Mouse (Mus musculus) heart, postnatal 14 days (tissue): ENCODE data around the gene Prss16. TPM values are rescaled to one million over a fixed set of nuclear protein-coding genes. Genes with fewer than 3 reads are reported as not detected.
A peak's percentile ranks its signal among the peaks of the same experiment; 100 is the strongest.

ENCODE experiments used
- DNase-seq, 2 experiments: peaks; one replicate each; pipeline ENCODE4 v3.0.0; 2021 to 2022
- intact Hi-C: fragments of 180-260 bp; cut with DNase I; formaldehyde crosslinking; loops from one replicate; pipeline ENCODE4 v1.15.1; 2025
- total RNA-seq, 2 experiments: library from RNA; stranded (reverse); gene quantifications; 2 replicates each; pipeline ENCODE4 v1.2.3; 2021

The Prss16 gene
- total RNA-seq, 2 experiments from 2014 or later = 11.6 TPM; not detected in 1

DNA sequence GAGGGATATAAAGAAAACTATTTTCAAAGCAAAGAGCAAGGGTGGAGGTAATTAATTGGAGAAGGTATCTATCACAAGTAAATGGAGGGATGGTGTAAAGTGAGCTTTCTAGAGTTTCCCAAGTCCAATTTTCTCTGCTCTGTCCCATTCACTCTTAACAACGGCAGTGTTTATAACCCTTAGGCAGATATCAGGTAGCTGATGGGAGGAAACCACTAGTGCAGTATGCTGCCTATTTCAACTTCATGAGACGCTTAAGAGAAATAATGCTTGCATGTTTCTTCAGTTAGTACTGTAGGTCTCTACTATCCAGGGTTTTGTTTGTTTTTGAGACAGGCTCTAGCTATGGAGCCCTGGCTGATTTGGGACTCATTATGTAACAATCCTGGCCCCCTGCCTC is 27.9 kb upstream of the Prss16 start:
- intact Hi-C loops = loop anchor here (5.0 kb wide), 1 partner anchor 1535 kb away; the partner anchor contains the start of genes Hist1h2ad, Hist1h2ae, Hist1h2bf and Hist1h2bg
- DNase-seq = no peak

DNA sequence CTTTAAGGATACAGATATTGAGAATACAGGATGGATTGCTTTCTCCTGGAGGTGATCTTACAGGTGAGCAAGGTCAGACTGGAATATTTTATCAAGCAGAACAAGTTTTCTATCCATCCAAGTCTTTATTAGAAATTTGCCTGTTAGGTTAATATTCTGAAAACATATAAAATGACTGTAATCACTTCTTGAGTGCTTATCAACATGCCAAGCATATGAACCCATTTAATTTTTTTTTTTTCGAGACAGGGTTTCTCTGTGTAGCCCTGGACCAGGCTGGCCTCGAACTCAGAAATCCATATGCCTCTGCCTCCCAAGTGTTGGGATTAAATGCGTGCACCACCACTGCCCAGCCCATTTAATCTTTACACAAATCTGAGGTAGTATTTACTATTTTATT is 27.4 kb upstream of the Prss16 start:
- intact Hi-C loops = loop anchor here (5.0 kb wide), 1 partner anchor 1535 kb away; the partner anchor contains the start of genes Hist1h2ad, Hist1h2ae, Hist1h2bf and Hist1h2bg
- DNase-seq = no peak

DNA sequence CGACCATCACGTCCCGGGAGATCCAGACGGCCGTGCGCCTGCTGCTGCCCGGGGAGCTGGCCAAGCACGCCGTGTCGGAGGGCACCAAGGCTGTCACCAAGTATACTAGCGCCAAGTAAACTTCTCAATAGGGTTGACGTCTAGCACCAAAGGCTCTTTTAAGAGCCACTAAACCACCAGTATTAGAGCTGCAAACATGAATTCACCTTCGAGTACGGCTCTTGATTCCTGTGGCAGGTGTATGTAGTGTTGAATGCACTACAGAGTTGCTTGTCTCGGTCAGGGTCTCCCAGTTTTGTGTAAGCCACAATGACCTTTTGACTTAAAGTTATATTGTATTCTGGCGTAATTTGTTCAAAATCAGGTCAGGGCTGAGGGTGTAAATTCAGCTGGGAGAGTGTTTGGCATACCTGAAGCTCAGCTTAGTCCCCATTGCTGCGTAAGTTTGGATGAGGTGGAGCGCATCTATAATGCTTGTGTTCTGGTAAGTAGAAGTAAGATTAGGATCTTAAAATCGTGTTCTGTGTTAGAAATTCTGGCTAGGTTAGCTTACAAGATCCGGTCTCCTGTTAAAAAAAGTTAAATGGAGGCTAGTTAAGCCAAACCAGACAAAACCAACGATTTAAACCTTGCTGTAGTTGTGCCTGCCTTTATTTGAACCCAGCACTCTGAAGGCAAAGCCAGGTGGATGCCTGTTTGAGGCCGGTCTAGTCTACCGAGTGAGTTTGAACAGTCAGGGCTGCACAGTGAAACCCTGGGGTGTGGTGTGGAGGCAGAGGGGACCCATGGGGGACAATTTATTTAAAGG is 26.8 kb upstream of the Prss16 start:
- DNase-seq = no peak
- intact Hi-C loops = loop anchor here (5.0 kb wide), 1 partner anchor 1536 kb away; the partner anchor contains the start of genes Hist1h2ad, Hist1h2ae, Hist1h2bf and Hist1h2bg

DNA sequence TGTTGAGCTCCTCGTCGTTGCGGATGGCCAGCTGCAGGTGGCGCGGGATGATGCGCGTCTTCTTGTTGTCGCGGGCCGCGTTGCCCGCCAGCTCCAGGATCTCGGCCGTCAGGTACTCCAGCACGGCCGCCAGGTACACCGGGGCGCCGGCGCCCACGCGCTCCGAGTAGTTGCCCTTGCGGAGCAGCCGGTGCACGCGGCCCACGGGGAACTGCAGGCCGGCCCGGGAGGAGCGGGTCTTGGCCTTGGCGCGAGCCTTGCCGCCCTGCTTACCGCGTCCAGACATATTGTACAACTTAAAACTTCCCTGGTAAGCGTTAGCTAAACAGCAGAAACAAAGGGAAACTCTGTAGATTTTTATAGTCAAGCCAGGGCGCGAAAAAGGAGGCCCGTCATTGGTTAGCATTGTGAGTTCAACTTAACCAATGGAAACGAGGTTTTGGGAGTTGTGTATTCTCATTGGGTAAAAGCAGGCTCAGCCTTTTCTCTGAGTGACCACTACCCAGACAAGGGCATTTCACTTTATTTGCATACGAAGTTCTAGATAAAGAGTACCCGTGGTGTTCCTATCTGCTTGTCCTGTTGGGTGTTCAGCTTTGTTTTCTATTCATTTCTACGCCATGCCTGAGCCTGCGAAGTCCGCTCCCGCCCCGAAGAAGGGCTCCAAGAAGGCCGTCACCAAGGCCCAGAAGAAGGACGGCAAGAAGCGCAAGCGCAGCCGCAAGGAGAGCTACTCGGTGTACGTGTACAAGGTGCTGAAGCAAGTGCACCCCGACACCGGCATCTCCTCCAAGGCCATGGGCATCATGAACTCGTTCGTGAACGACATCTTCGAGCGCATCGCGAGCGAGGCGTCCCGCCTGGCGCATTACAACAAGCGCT is 26.0 kb upstream of the Prss16 start, which contains the start of the genes Hist1h2ah and Hist1h2bk:
Hist1h2ah (minus strand) TSS at position 302 of the 882 bp plus-strand sequence.
Hist1h2bk (plus strand) TSS at position 604 of the 882 bp plus-strand sequence.
- peak; percentile 67 to 81 for DNase-seq
- intact Hi-C loops = loop anchor here (5.0 kb wide), 1 partner anchor 1537 kb away; the partner anchor contains the start of genes Hist1h2ad, Hist1h2ae, Hist1h2bf and Hist1h2bg

- intact Hi-C loops = loop anchor here (5.0 kb wide), 1 partner anchor 1538 kb away; the partner anchor contains the start of genes Hist1h2ad, Hist1h2ae, Hist1h2bf and Hist1h2bg
Observed at GRCm38 (mm10) chr13:22034443-22035266, 25.1 kb upstream of the Prss16 start.

DNA sequence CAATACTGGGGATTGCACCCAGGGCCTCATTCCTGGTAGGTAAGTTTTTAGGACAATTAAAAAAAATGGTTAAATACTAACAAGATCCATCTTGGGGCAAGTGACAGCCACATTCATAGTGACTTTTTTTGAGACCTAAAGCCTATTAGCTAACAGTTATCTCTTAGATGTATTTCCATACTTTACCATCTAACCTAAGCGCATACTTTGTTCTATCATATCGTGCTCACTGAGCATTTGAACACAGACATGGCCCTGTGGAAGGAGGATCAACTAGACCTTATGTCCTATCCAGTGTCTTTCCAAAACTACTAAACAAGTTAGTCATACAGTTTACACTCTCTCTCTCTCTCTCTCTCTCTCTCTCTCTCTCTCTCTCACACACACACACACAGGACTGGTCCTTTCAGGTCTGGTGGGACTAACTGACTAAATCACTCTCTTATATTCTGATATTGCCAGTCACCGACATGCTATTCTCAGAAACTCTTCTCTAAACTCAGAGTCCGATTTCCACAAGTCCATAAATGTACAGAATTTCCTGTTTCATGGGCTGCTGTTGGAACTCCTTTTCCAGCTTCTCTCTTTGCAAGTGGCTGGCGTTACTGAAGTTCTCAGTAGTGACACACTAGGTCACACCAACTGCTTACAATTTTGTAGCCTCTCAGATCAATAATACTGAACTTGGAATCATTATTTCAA is 24.4 kb upstream of the Prss16 start:
- intact Hi-C loops = no loop called here
- DNase-seq = no peak

More at GRCm38 (mm10) chr13:22034443-22035266, 25.1 kb upstream of the Prss16 start:
- DNase-seq = no peak

DNA sequence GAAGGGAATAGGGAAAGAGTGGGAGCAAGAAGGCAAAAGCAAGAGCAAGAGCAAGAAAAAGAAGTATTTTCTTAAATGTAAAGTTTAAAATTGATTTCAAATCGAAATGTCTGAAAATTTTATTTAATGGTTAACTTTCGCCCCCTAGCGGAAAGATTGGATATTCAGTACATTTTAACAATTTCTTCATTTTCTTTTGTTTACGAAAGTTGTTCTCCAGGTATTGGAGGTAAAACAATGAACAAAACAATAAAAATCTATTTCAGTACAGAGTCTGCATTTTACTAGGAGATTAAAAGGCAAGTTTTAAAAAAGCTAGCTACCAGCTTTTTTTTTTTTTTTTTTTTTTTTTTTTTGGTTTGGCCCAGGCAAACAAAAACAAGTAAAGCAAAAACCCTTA is 21.0 kb upstream of the Prss16 start:
- intact Hi-C loops = no loop called here
- DNase-seq = no peak

DNA sequence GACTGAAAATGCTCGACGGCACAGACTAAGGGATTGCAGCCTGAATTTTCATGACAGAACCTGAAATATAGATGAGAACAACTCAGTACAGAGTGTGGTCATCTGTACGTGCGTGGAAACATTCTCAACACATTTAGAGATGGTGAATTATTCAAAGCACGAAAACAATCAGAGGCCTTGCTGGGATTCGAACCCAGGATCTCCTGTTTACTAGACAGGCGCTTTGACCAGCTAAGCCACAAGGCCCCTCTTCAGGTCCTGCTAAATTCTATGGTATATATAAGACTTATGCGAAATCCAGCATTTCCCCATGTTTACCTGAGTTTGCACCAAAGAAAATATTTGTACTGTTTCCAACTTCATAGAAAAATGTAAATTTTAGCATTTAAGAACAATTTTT is 20.4 kb upstream of the Prss16 start:
- no peak for DNase-seq
- intact Hi-C loops = loop anchor here (1.0 to 10.0 kb wide), 4 partner anchors 56 to 1487 kb away; partner anchors contain the start of gene Zkscan3

- intact Hi-C loops = loop anchor here (1.0 to 10.0 kb wide), 4 partner anchors 55 to 1488 kb away; partner anchors contain the start of gene Zkscan3
- peak; percentile 94 to 96 for DNase-seq
Observed at GRCm38 (mm10) chr13:22028673-22029460, 19.3 kb upstream of the Prss16 start.

- peak; percentile 85 to 91 for DNase-seq
- intact Hi-C loops = loop anchor here (5.0 to 10.0 kb wide), 3 partner anchors 314 to 1491 kb away; partner anchors contain the start of gene Zkscan3
Observed at GRCm38 (mm10) chr13:22026058-22027031, 16.8 kb upstream of the Prss16 start.

- peak; percentile 78 to 87 for DNase-seq
- intact Hi-C loops = loop anchor here (5.0 to 10.0 kb wide), 2 partner anchors 617 to 1430 kb away; partner anchors contain the start of gene Zkscan3
Observed at GRCm38 (mm10) chr13:22022241-22022640, 12.7 kb upstream of the Prss16 start.

GRCm38 (mm10) chr13:22021581-22021980 is 12.0 kb upstream of the Prss16 start:
- intact Hi-C loops = loop anchor here (5.0 to 10.0 kb wide), 2 partner anchors 617 to 1431 kb away; partner anchors contain the start of gene Zkscan3
- no peak for DNase-seq

DNA sequence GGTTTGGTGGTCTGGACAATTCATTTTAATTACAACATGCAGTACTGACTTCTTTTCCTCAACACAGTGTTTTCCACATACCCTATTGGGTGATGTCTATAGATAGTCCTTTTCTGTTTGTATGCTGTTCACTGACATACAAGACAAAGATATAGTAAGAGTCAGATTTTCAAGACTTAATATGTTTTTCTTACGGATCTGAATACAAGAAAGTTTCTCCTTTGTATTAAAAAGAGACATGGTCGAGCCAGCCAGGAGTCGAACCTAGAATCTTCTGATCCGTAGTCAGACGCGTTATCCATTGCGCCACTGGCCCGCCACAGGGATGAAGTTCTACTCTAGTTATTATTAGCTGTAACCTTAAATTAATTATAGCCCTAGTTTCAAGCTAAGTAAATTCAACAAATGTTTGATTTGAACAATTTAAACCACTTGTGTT is 11.4 kb upstream of the Prss16 start:
- intact Hi-C loops = loop anchor here (5.0 to 10.0 kb wide), 2 partner anchors 616 to 1431 kb away; partner anchors contain the start of gene Zkscan3

GRCm38 (mm10) chr13:22019934-22020835 is 10.6 kb upstream of the Prss16 start:
- no peak for DNase-seq
- intact Hi-C loops = loop anchor here (5.0 to 10.0 kb wide), 2 partner anchors 615 to 1432 kb away; partner anchors contain the start of gene Zkscan3

More for the DNA sequence above, 11.4 kb upstream of the Prss16 start:
- peak; percentile 66 to 78 for DNase-seq
